Mouse (Mus musculus): ENCODE results near the gene Tbx20. TPM values are rescaled to one million over a fixed set of nuclear protein-coding genes. Genes with fewer than 3 reads are reported as not detected.

The Tbx20 gene
- polyA plus RNA-seq, 1 experiment, result not detected

- H3ac ChIP-seq (ENCODE audit: control insufficient read depth, insufficient read length, low read depth), result no peak overlapping the region
- H3K36me3 ChIP-seq (ENCODE audit: control insufficient read depth, insufficient read depth), result no peaks in the 10 kb centered on the region
- no peak overlapping the region for H3K4me3 ChIP-seq (ENCODE audit: insufficient read depth, poor library complexity, severe bottlenecking)
- no peak for TF ChIP-seq MAX (IDR thresholded peaks at IDR 0.05)
- no peak for TF ChIP-seq USF1 (IDR thresholded peaks at IDR 0.05; ENCODE audit: low read depth)
- TF ChIP-seq MYOG (IDR thresholded peaks at IDR 0.05; ENCODE audit: control insufficient read depth, extremely low read depth, insufficient read length), result no peak
- TF ChIP-seq MYOD1 (IDR thresholded peaks at IDR 0.05; ENCODE audit: control insufficient read depth, insufficient read length, low read depth), result no peak
- TF ChIP-seq CEBPB (IDR thresholded peaks at IDR 0.05; ENCODE audit: low read depth), result no peak
- TF ChIP-seq CTCF (IDR thresholded peaks at IDR 0.05; ENCODE audit: control insufficient read depth, insufficient read depth, insufficient read length), result no peak
- H3K79me2 ChIP-seq (ENCODE audit: control insufficient read depth, insufficient read depth), result no peaks in the 10 kb centered on the region
- H3K27me3 ChIP-seq (ENCODE audit: control insufficient read depth, insufficient read depth, insufficient read length), result peaks cover 30% of the 10 kb centered on the region
- no peaks in the 10 kb centered on the region for H3K79me3 ChIP-seq (ENCODE audit: low read depth)
Observed at GRCm38 (mm10) chr9:24769611-24770010, 4.5 kb downstream of the Tbx20 start.

GRCm38 (mm10) chr9:24767056-24767455 is 7.0 kb downstream of the Tbx20 start:
- no peaks in the 10 kb centered on the region for H3K79me3 ChIP-seq (ENCODE audit: low read depth)
- no peaks in the 10 kb centered on the region for H3K36me3 ChIP-seq (ENCODE audit: control insufficient read depth, insufficient read depth)
- H3K79me2 ChIP-seq (ENCODE audit: control insufficient read depth, insufficient read depth), result no peaks in the 10 kb centered on the region
- H3K4me3 ChIP-seq (ENCODE audit: insufficient read depth, poor library complexity, severe bottlenecking), result no peak overlapping the region
- no peak overlapping the region for H3ac ChIP-seq (ENCODE audit: control insufficient read depth, insufficient read length, low read depth)
- no peak for TF ChIP-seq MYOG (IDR thresholded peaks at IDR 0.05; ENCODE audit: control insufficient read depth, extremely low read depth, insufficient read length)
- TF ChIP-seq MAX (IDR thresholded peaks at IDR 0.05), result no peak
- TF ChIP-seq CEBPB (IDR thresholded peaks at IDR 0.05; ENCODE audit: low read depth), result no peak
- no peak for TF ChIP-seq FOSL1 (IDR thresholded peaks at IDR 0.05; ENCODE audit: insufficient read depth, low read length, poor library complexity, severe bottlenecking)
- no peak for TF ChIP-seq CTCF (IDR thresholded peaks at IDR 0.05; ENCODE audit: control insufficient read depth, insufficient read depth, insufficient read length)
- no peak for TF ChIP-seq USF1 (IDR thresholded peaks at IDR 0.05; ENCODE audit: low read depth)
- no peak for TF ChIP-seq MYOD1 (IDR thresholded peaks at IDR 0.05; ENCODE audit: control insufficient read depth, insufficient read length, low read depth)
- H3K27me3 ChIP-seq (ENCODE audit: control insufficient read depth, insufficient read depth, insufficient read length), result peaks cover 17% of the 10 kb centered on the region

DNA sequence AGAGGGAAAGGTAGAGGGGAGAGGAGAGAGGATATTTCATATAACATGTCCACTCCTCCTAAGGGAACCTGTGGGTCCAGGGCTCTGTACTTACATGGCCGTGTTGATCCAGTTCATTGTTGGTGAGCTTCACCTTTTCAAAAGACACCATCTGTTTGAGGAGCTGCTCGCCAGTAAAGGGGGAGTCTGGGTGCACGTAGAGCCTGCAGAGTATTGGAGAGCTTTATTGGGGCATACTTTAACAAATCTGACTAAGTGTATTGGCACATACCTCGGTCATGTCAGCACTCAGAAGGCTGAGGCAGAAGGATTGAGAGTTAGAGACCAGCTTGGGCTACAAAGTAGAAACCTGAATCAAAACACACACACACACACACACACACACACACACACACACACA is 8.5 kb downstream of the Tbx20 start:
- H3K79me2 ChIP-seq (ENCODE audit: control insufficient read depth, insufficient read depth), result no peaks in the 10 kb centered on the region
- H3K79me3 ChIP-seq (ENCODE audit: low read depth), result no peaks in the 10 kb centered on the region
- TF ChIP-seq FOSL1 (IDR thresholded peaks at IDR 0.05; ENCODE audit: insufficient read depth, low read length, poor library complexity, severe bottlenecking) (no peak), CTCF (IDR thresholded peaks at IDR 0.05; ENCODE audit: control insufficient read depth, insufficient read depth, insufficient read length) (no peak), CEBPB (IDR thresholded peaks at IDR 0.05; ENCODE audit: low read depth) (no peak), MAX (IDR thresholded peaks at IDR 0.05) (no peak), MYOD1 (IDR thresholded peaks at IDR 0.05; ENCODE audit: control insufficient read depth, insufficient read length, low read depth) (no peak), USF1 (IDR thresholded peaks at IDR 0.05; ENCODE audit: low read depth) (no peak), MYOG (IDR thresholded peaks at IDR 0.05; ENCODE audit: control insufficient read depth, extremely low read depth, insufficient read length) (no peak)
- H3ac ChIP-seq (ENCODE audit: control insufficient read depth, insufficient read length, low read depth), result no peak overlapping the region
- no peaks in the 10 kb centered on the region for H3K36me3 ChIP-seq (ENCODE audit: control insufficient read depth, insufficient read depth)
- H3K27me3 ChIP-seq (ENCODE audit: control insufficient read depth, insufficient read depth, insufficient read length), result peaks cover 12% of the 10 kb centered on the region
- no peak overlapping the region for H3K4me3 ChIP-seq (ENCODE audit: insufficient read depth, poor library complexity, severe bottlenecking)

GRCm38 (mm10) chr9:24760461-24760860 is 13.6 kb downstream of the Tbx20 start:
- no peaks in the 10 kb centered on the region for H3K27me3 ChIP-seq (ENCODE audit: control insufficient read depth, insufficient read depth, insufficient read length)
- no peaks in the 10 kb centered on the region for H3K79me3 ChIP-seq (ENCODE audit: low read depth)
- H3K79me2 ChIP-seq (ENCODE audit: control insufficient read depth, insufficient read depth), result no peaks in the 10 kb centered on the region
- H3ac ChIP-seq (ENCODE audit: control insufficient read depth, insufficient read length, low read depth), result no peak overlapping the region
- H3K36me3 ChIP-seq (ENCODE audit: control insufficient read depth, insufficient read depth), result no peaks in the 10 kb centered on the region
- TF ChIP-seq MAX (IDR thresholded peaks at IDR 0.05), result no peak
- TF ChIP-seq CTCF (IDR thresholded peaks at IDR 0.05; ENCODE audit: control insufficient read depth, insufficient read depth, insufficient read length), result peak; percentile 17
- no peak for TF ChIP-seq MYOG (IDR thresholded peaks at IDR 0.05; ENCODE audit: control insufficient read depth, extremely low read depth, insufficient read length)
- no peak for TF ChIP-seq MYOD1 (IDR thresholded peaks at IDR 0.05; ENCODE audit: control insufficient read depth, insufficient read length, low read depth)
- H3K4me3 ChIP-seq (ENCODE audit: insufficient read depth, poor library complexity, severe bottlenecking), result no peak overlapping the region

- Histone ChIP-seq H3K4me3 (ENCODE audit: insufficient read depth, poor library complexity, severe bottlenecking) (no peak overlapping the region), H3K27me3 (ENCODE audit: control insufficient read depth, insufficient read depth, insufficient read length) (no peaks in the 10 kb centered on the region), H3K79me2 (ENCODE audit: control insufficient read depth, insufficient read depth) (no peaks in the 10 kb centered on the region), H3K36me3 (ENCODE audit: control insufficient read depth, insufficient read depth) (no peaks in the 10 kb centered on the region), H3ac (ENCODE audit: control insufficient read depth, insufficient read length, low read depth) (no peak overlapping the region), H3K79me3 (ENCODE audit: low read depth) (no peaks in the 10 kb centered on the region)
- TF ChIP-seq CTCF (IDR thresholded peaks at IDR 0.05; ENCODE audit: control insufficient read depth, insufficient read depth, insufficient read length) (no peak), CEBPB (IDR thresholded peaks at IDR 0.05; ENCODE audit: low read depth) (no peak), MYOD1 (IDR thresholded peaks at IDR 0.05; ENCODE audit: control insufficient read depth, insufficient read length, low read depth) (no peak), MYOG (IDR thresholded peaks at IDR 0.05; ENCODE audit: control insufficient read depth, extremely low read depth, insufficient read length) (no peak), MAX (IDR thresholded peaks at IDR 0.05) (no peak), FOSL1 (IDR thresholded peaks at IDR 0.05; ENCODE audit: insufficient read depth, low read length, poor library complexity, severe bottlenecking) (no peak), USF1 (IDR thresholded peaks at IDR 0.05; ENCODE audit: low read depth) (no peak)
Observed at GRCm38 (mm10) chr9:24744958-24745357, 29.1 kb downstream of the Tbx20 start.

DNA sequence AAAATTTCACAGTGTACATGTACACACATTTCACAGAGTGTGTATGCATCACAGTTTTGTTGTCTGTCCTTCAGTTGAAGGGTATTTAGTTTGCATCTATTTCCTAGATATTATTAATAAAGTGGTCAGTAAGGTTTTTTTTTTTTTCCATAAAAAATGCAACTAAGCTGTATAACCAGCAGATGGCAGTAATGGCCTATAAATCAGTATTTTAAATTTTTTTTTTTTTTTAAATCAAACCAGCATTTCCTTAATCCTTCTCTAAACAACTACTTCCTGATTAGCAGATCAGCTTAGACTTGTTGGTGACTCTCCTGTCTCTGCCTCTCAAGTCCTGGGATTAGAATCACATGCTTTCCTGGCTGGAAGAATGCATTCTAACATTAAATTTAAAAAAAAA is 72.9 kb downstream of the Tbx20 start:
- Histone ChIP-seq H3K27me3 (ENCODE audit: control insufficient read depth, insufficient read depth, insufficient read length) (no peaks in the 10 kb centered on the region), H3K79me3 (ENCODE audit: low read depth) (no peaks in the 10 kb centered on the region), H3K4me3 (ENCODE audit: insufficient read depth, poor library complexity, severe bottlenecking) (no peak overlapping the region), H3ac (ENCODE audit: control insufficient read depth, insufficient read length, low read depth) (no peak overlapping the region), H3K36me3 (ENCODE audit: control insufficient read depth, insufficient read depth) (no peaks in the 10 kb centered on the region), H3K79me2 (ENCODE audit: control insufficient read depth, insufficient read depth) (no peaks in the 10 kb centered on the region)
- TF ChIP-seq MAX (IDR thresholded peaks at IDR 0.05) (no peak), CTCF (IDR thresholded peaks at IDR 0.05; ENCODE audit: control insufficient read depth, insufficient read depth, insufficient read length) (no peak), FOSL1 (IDR thresholded peaks at IDR 0.05; ENCODE audit: insufficient read depth, low read length, poor library complexity, severe bottlenecking) (no peak), MYOG (IDR thresholded peaks at IDR 0.05; ENCODE audit: control insufficient read depth, extremely low read depth, insufficient read length) (no peak), MYOD1 (IDR thresholded peaks at IDR 0.05; ENCODE audit: control insufficient read depth, insufficient read length, low read depth) (no peak), CEBPB (IDR thresholded peaks at IDR 0.05; ENCODE audit: low read depth) (no peak), USF1 (IDR thresholded peaks at IDR 0.05; ENCODE audit: low read depth) (no peak)
